Mouse (Mus musculus): Measurements from ENCODE around the gene Nav2. TPM values are rescaled to one million over a fixed set of nuclear protein-coding genes. Genes with fewer than 3 reads are reported as not detected.

Gene Nav2
- total and polyA plus RNA-seq, 3 experiments = under 0.01 TPM; not detected in 2

- in situ Hi-C loops (cut with MboI; ENCODE audit: low pct_ligation_motif_present, low pct_unique_long_range_greater_than_20kb, low sequenced_read_pairs) = no loop called here
- peaks cover 8% of the 10 kb centered on the region for H3K9me3 ChIP-seq (replicated peaks; ENCODE audit: low read length)
- no peak overlapping the region for H3K4me2 ChIP-seq (ENCODE audit: insufficient read depth, low read depth, poor library complexity, severe bottlenecking)
- dilution Hi-C loops (cut with MboI; ENCODE audit: extremely low pct_ligation_motif_present, extremely low pct_unique_long_range_greater_than_20kb, low sequenced_read_pairs) = no loop called here
- H3K4me1 ChIP-seq (ENCODE audit: control insufficient read depth in 1 of 2, insufficient read depth in 2 of 2) = no peaks in the 10 kb centered on the region
- no peak overlapping the region for H3K9ac ChIP-seq (ENCODE audit: insufficient read depth, low read depth)
- TF ChIP-seq BHLHE40 (IDR thresholded peaks at IDR 0.05; ENCODE audit: low read depth, low read length) = no peak
- H3K4me3 ChIP-seq (replicated peaks in 1 of 3; ENCODE audit: low read depth in 2 of 3, low read length in 2 of 3, poor library complexity in 1 of 3) = no peak overlapping the region
- H3K36me3 ChIP-seq (replicated peaks in 1 of 2; ENCODE audit: control insufficient read depth in 1 of 2, insufficient read depth in 1 of 2, low read length in 1 of 2) = no peaks in the 10 kb centered on the region
- H3K27ac ChIP-seq (ENCODE audit: insufficient read depth, low read depth) = no peak overlapping the region
- DNase-seq (ENCODE audit: extremely low read depth) = no peak
- H3K27me3 ChIP-seq (replicated peaks) = peaks cover 74% of the 10 kb centered on the region
- H3K79me2 ChIP-seq (replicated peaks; ENCODE audit: control insufficient read depth, extremely low read depth, insufficient read depth, poor library complexity, severe bottlenecking) = no peaks in the 10 kb centered on the region
Observed at GRCm38 (mm10) chr7:49511820-49512453, 603.4 kb downstream of the Nav2 start.

GRCm38 (mm10) chr7:49513763-49514437 is 605.4 kb downstream of the Nav2 start:
- in situ Hi-C loops (cut with MboI; ENCODE audit: low pct_ligation_motif_present, low pct_unique_long_range_greater_than_20kb, low sequenced_read_pairs) (no loop called here), dilution Hi-C loops (cut with MboI; ENCODE audit: extremely low pct_ligation_motif_present, extremely low pct_unique_long_range_greater_than_20kb, low sequenced_read_pairs) (no loop called here)
- H3K4me3 ChIP-seq (replicated peaks in 1 of 3; ENCODE audit: low read depth in 2 of 3, low read length in 2 of 3, poor library complexity in 1 of 3) = no peak overlapping the region
- H3K79me2 ChIP-seq (replicated peaks; ENCODE audit: control insufficient read depth, extremely low read depth, insufficient read depth, poor library complexity, severe bottlenecking) = no peaks in the 10 kb centered on the region
- DNase-seq (ENCODE audit: extremely low read depth) = no peak
- no peak overlapping the region for H3K27ac ChIP-seq (ENCODE audit: insufficient read depth, low read depth)
- H3K36me3 ChIP-seq (replicated peaks in 1 of 2; ENCODE audit: control insufficient read depth in 1 of 2, insufficient read depth in 1 of 2, low read length in 1 of 2) = no peaks in the 10 kb centered on the region
- no peak overlapping the region for H3K9ac ChIP-seq (ENCODE audit: insufficient read depth, low read depth)
- TF ChIP-seq PAX5 (IDR thresholded peaks at IDR 0.05; ENCODE audit: low read length) (no peak), NRF1 (IDR thresholded peaks at IDR 0.05; ENCODE audit: low read depth, low read length) (no peak), JUN (IDR thresholded peaks at IDR 0.05; ENCODE audit: insufficient read depth, low read depth, low read length) (no peak), RAD21 (IDR thresholded peaks at IDR 0.05; ENCODE audit: low read depth, low read length) (no peak), JUND (conservative IDR thresholded peaks at IDR 0.05; ENCODE audit: low read depth, low read length) (no peak), E2F4 (IDR thresholded peaks at IDR 0.05; ENCODE audit: insufficient replicate concordance, low read depth, low read length) (no peak), BHLHE40 (IDR thresholded peaks at IDR 0.05; ENCODE audit: low read depth, low read length) (no peak), POLR2A (IDR thresholded peaks at IDR 0.05; ENCODE audit: low read depth, low read length) (no peak), NELFE (IDR thresholded peaks at IDR 0.05; ENCODE audit: low read depth, low read length) (no peak), ETS1 (conservative IDR thresholded peaks at IDR 0.05; ENCODE audit: low read depth, low read length) (no peak), ELF1 (IDR thresholded peaks at IDR 0.05; ENCODE audit: low read depth, low read length) (no peak), RCOR1 (conservative IDR thresholded peaks at IDR 0.05; ENCODE audit: low read depth, low read length) (no peak), MEF2A (IDR thresholded peaks at IDR 0.05; ENCODE audit: borderline replicate concordance, low read depth, low read length) (no peak), EP300 (IDR thresholded peaks at IDR 0.05; ENCODE audit: low read length) (no peak), MAFK (IDR thresholded peaks at IDR 0.05; ENCODE audit: insufficient replicate concordance, low read length) (no peak)
- no peak overlapping the region for H3K4me2 ChIP-seq (ENCODE audit: insufficient read depth, low read depth, poor library complexity, severe bottlenecking)
- no peaks in the 10 kb centered on the region for H3K4me1 ChIP-seq (ENCODE audit: control insufficient read depth in 1 of 2, insufficient read depth in 2 of 2)
- H3K27me3 ChIP-seq (replicated peaks) = peaks cover 75% of the 10 kb centered on the region
- peaks cover 5% of the 10 kb centered on the region for H3K9me3 ChIP-seq (replicated peaks; ENCODE audit: low read length)
